Mouse (Mus musculus) adrenal gland, postnatal 25 days (tissue): ENCODE measurements around the gene Dio1. TPM values are rescaled to one million over a fixed set of nuclear protein-coding genes. Genes with fewer than 3 reads are reported as not detected.

ENCODE experiments used
- DNase-seq: peaks from one replicate; pipeline ENCODE4 v3.0.0; 2021; ENCODE audit warnings: mixed read lengths
- total RNA-seq: library from RNA; stranded (reverse); gene quantifications from 2 replicates; pipeline ENCODE4 v1.2.3, GENCODE M21; 2021

Gene Dio1
- total RNA-seq, 1 experiment from 2014 or later: not detected

GRCm38 (mm10) chr4:107247110-107247509, 59.9 kb downstream of the Dio1 start:
- no peak for DNase-seq

GRCm38 (mm10) chr4:107246040-107246439, 60.9 kb downstream of the Dio1 start:
- DNase-seq: no peak

- DNase-seq: no peak
Observed at GRCm38 (mm10) chr4:107245368-107245767, 61.6 kb downstream of the Dio1 start.

GRCm38 (mm10) chr4:107243365-107244333, 63.3 kb downstream of the Dio1 start:
- no peak for DNase-seq

Other genes starting within 250 kb of the Dio1 start
- gene Mrpl37, start 240.3 kb downstream of the Dio1 start, total RNA-seq: 92.2 and 107 TPM in 2 replicates
- gene Cyb5rl, start 240.2 kb downstream of the Dio1 start, total RNA-seq: 18.7 and 29.8 TPM in 2 replicates
- gene Cdcp2, start 210.3 kb downstream of the Dio1 start, total RNA-seq: not detected in 2 replicates
- 418 and 440 TPM in 2 replicates for gene Tmem59, start 128.8 kb downstream of the Dio1 start, total RNA-seq
- 28.9 and 34.6 TPM in 2 replicates for gene Tceanc2, start 128.1 kb downstream of the Dio1 start, total RNA-seq
- gene Ldlrad1, start 98.0 kb downstream of the Dio1 start, total RNA-seq: 0.30 TPM in 1 of 2 replicates, not detected in the other
- 36.0 and 46.9 TPM in 2 replicates for gene Lrrc42, start 53.6 kb downstream of the Dio1 start, total RNA-seq
- 18.1 and 26.8 TPM in 2 replicates for gene Hspb11, start 53.6 kb downstream of the Dio1 start, total RNA-seq
- 85.7 and 117 TPM in 2 replicates for gene Yipf1, start 7.2 kb upstream of the Dio1 start, total RNA-seq
- gene Ndc1, start 60.6 kb upstream of the Dio1 start, total RNA-seq: 12.3 and 14.2 TPM in 2 replicates
- gene Glis1, start 127.4 kb upstream of the Dio1 start, total RNA-seq: 0.79 TPM in 1 of 2 replicates, not detected in the other